Mouse (Mus musculus) liver, adult 2 months (tissue): ENCODE data around the gene Tubg2. TPM values are rescaled to one million over a fixed set of nuclear protein-coding genes. Genes with fewer than 3 reads are reported as not detected.

ENCODE experiments used
- DNase-seq: peaks from one replicate; pipeline ENCODE4 v3.0.0-alpha.2; 2011; ENCODE audit warnings: low read depth, low spot score; ENCODE audit errors: extremely low read depth
- H3K27ac ChIP-seq: fragments of 200-500 bp; replicated peaks from 2 replicates; pipeline ENCODE4 v1.5.1; 2012; ENCODE audit warnings: low read depth, mild to moderate bottlenecking, control low read depth, inconsistent platforms, low read length; ENCODE audit not compliant: insufficient read depth
- H3K27me3 ChIP-seq: fragments of 200-500 bp; 2 replicates; pipeline ENCODE4 v1.6.1; 2012; ENCODE audit warnings: mild to moderate bottlenecking, moderate library complexity, low read length, inconsistent platforms; ENCODE audit not compliant: control insufficient read depth, insufficient read depth
- H3K36me3 ChIP-seq: fragments of 200-500 bp; 2 replicates; pipeline ENCODE4 v1.6.1; 2012; ENCODE audit warnings: low read length, inconsistent platforms; ENCODE audit not compliant: control insufficient read depth, insufficient read depth
- H3K4me1 ChIP-seq: fragments of 200-500 bp; 2 replicates; pipeline ENCODE4 v1.6.1; 2011; ENCODE audit warnings: low read length; ENCODE audit not compliant: control insufficient read depth, insufficient read depth
- H3K4me3 ChIP-seq: fragments of 200-500 bp; 2 replicates; pipeline ENCODE4 v1.5.1; 2011; ENCODE audit warnings: low read depth, mild to moderate bottlenecking, control low read depth, low read length, moderate library complexity; ENCODE audit not compliant: insufficient read depth
- H3K79me2 ChIP-seq: fragments of 200-500 bp; 2 replicates; pipeline ENCODE4 v1.6.1; 2012; ENCODE audit warnings: inconsistent platforms, mild to moderate bottlenecking, low read length, moderate library complexity; ENCODE audit not compliant: control insufficient read depth, insufficient read depth
- H3K9ac ChIP-seq: fragments of 200-500 bp; 2 replicates; pipeline ENCODE4 v1.6.1; 2012; ENCODE audit warnings: low read depth, mild to moderate bottlenecking, control low read depth, inconsistent platforms, low read length
- CTCF ChIP-seq: fragments of 200-500 bp; IDR thresholded peaks from 2 replicates; pipeline ENCODE4 v1.5.1; 2011; ENCODE audit warnings: low read depth, low read length, control low read depth
- POLR2A ChIP-seq: fragments of 200-500 bp; IDR thresholded peaks from 2 replicates; pipeline ENCODE4 v1.6.1; 2011; ENCODE audit warnings: low read length, control low read depth; ENCODE audit not compliant: insufficient read depth; ENCODE audit errors: extremely low read depth
- WGBS: fragments of 180-500 bp; shearing (Covaris S2); methylation state at CpG from one replicate; pipeline ENCODE4 v1.1.7; 2018; 5-methylcytosine and 5-hydroxymethylcytosine counted together
- polyA plus RNA-seq: library from polyadenylated mRNA; depleted of rRNA; stranded (reverse); fragments of >200 nt; gene quantifications from 2 replicates; pipeline ENCODE4 v1.2.3, GENCODE M21; 2012; rRNA removed
- total RNA-seq: library from RNA; depleted of rRNA; stranded (reverse); fragments of >200 nt; gene quantifications from 2 replicates; pipeline ENCODE4 v1.2.3, GENCODE M21; 2014; rRNA removed

Tubg2 gene
- not detected in 2 replicates for total RNA-seq
- 0.10 and 0.17 TPM in 2 replicates for polyA plus RNA-seq

DNA sequence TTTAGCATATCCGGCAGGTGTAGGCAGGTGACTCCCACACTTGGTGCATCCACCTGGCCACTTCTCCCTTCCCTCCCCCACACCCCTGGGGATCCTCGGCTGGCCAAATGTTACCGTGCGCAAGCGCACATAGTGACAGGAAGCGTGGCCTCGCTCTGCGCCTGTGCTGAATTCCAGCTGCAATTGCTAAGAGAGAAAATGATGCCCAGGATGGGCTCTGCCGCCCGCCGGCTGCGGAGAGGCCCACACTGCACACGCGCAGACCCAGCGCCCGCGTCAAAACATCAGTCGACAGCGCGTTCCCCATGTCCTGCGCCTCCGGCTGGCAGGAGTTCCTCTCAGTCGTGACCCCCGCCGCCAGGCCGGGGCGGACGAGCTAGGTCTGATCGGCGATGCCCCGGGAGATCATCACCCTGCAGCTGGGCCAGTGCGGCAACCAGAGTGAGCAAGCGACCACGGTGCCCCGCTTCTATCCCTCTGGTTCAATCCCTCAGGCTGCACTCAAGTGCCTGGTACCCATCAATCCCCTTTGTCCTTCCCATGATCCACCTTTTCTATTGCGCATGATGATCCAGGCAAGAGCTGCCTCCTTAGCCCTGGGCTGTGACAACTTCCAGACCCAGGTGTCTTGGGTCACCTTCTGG is at the start of gene Tubg2:
Tubg2 (plus strand) TSS at position 180 of the 644 bp plus-strand sequence.
- Histone ChIP-seq H3K27ac (no peak within 1 kb of the TSS), H3K79me2 (no peaks in the 10 kb centered on the region), H3K9ac (peak within 1 kb of the TSS; percentile 24), H3K27me3 (no peaks in the 10 kb centered on the region), H3K36me3 (no peaks in the 10 kb centered on the region), H3K4me1 (no peaks in the 10 kb centered on the region), H3K4me3 (peak within 1 kb of the TSS; percentile 48; the same call in 1 of the 2 replicates)
- no peak for DNase-seq
- TF ChIP-seq CTCF (no peak), POLR2A (no peak)
- 8% methylated on average over 36 of the region's 36 CpGs for WGBS

DNA sequence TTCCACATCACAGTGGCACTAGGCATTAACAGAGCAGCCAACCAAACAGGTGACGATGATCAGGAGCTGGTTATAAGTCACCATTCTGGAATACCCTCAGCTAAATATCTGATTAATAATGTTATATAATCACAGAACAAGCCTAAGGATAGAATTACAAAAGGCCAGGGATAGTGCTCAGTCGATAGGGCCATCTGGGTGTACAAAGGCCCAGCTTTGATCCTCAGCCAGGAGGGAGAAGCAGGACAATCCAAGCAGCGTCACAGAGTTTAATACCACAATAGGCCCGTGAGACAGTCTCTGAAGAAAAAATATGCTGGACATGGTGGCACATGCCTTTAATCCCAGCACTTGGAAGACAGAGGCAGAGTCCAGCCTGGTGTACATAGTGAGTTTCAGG is 46.4 kb upstream of the Tubg2 start:
- no peak overlapping the region for H3K27ac ChIP-seq
- H3K4me1 ChIP-seq, result peaks cover 11% of the 10 kb centered on the region
- 21% methylated on average over 4 of the region's 4 CpGs for WGBS
- no peak overlapping the region for H3K9ac ChIP-seq
- H3K27me3 ChIP-seq, result no peaks in the 10 kb centered on the region
- TF ChIP-seq CTCF (no peak), POLR2A (no peak)
- H3K36me3 ChIP-seq, result peaks cover 18% of the 10 kb centered on the region
- peaks cover 31% of the 10 kb centered on the region; the same call in 1 of the 2 replicates for H3K79me2 ChIP-seq
- H3K4me3 ChIP-seq, result no peak overlapping the region
- DNase-seq, result peak; percentile 55

DNA sequence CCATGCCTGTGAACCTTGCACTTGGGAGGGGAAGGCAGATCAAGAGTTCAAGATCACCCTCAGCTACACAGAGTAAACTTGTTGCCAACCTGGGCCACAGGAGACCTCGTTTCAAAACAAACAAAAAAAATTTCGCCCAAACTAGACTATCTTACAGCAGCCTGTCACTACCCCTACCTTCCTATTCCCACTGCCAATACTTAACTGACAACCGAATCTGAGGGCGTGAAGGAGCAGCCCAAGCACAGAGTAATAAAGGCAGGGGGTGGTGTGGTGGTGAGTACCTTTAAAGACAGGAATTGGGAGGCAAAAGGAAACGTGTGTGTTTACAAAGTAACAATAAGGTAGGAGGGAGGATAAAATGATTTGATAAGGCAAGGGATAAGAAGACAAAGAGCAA is 45.0 kb upstream of the Tubg2 start:
- Histone ChIP-seq H3K4me3 (no peak overlapping the region), H3K79me2 (peaks cover 40% of the 10 kb centered on the region; the same call in 1 of the 2 replicates), H3K27ac (peak overlapping the region; percentile 20), H3K27me3 (no peaks in the 10 kb centered on the region), H3K36me3 (peaks cover 7% of the 10 kb centered on the region; the same call in 1 of the 2 replicates), H3K9ac (peak overlapping the region; percentile 30; the same call in 1 of the 2 replicates), H3K4me1 (peaks cover 12% of the 10 kb centered on the region)
- peak; percentile 74 for DNase-seq
- TF ChIP-seq POLR2A, result no peak
- no peak for TF ChIP-seq CTCF
- 24% methylated on average over 5 of the region's 5 CpGs for WGBS

DNA sequence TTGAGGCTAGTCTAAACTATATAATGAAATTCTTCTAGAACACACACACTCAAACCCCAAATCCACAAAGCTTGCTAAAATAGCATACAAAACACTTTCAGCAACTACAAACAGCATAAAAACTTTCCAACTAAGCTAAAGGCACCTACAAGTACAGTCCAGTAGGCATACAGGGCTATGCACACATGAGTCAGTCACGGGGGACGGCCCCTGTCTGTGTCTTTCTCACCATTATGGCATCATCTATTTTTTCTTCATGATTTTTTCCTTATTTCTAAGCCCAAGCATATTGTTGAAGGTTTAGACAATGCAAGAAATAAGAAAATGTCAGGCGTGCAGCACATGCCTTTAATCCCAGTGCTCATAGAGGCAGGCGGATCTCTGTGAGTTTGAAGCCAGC is 44.5 kb upstream of the Tubg2 start:
- Histone ChIP-seq H3K4me3 (no peak overlapping the region), H3K4me1 (peaks cover 13% of the 10 kb centered on the region), H3K27ac (no peak overlapping the region), H3K36me3 (peaks cover 5% of the 10 kb centered on the region; the same call in 1 of the 2 replicates), H3K27me3 (no peaks in the 10 kb centered on the region), H3K79me2 (peaks cover 43% of the 10 kb centered on the region; the same call in 1 of the 2 replicates), H3K9ac (no peak overlapping the region)
- 87% methylated on average over 4 of the region's 4 CpGs for WGBS
- no peak for DNase-seq
- TF ChIP-seq CTCF, result no peak
- TF ChIP-seq POLR2A, result no peak

GRCm38 (mm10) chr11:101112186-101112585 is 43.5 kb upstream of the Tubg2 start:
- Histone ChIP-seq H3K27ac (no peak overlapping the region), H3K4me3 (no peak overlapping the region), H3K9ac (no peak overlapping the region), H3K4me1 (peaks cover 13% of the 10 kb centered on the region), H3K27me3 (no peaks in the 10 kb centered on the region), H3K36me3 (peaks cover 5% of the 10 kb centered on the region; the same call in 1 of the 2 replicates), H3K79me2 (peaks cover 46% of the 10 kb centered on the region; the same call in 1 of the 2 replicates)
- no peak for DNase-seq
- 92% methylated on average over 3 of the region's 3 CpGs for WGBS
- TF ChIP-seq CTCF (no peak), POLR2A (no peak)

DNA sequence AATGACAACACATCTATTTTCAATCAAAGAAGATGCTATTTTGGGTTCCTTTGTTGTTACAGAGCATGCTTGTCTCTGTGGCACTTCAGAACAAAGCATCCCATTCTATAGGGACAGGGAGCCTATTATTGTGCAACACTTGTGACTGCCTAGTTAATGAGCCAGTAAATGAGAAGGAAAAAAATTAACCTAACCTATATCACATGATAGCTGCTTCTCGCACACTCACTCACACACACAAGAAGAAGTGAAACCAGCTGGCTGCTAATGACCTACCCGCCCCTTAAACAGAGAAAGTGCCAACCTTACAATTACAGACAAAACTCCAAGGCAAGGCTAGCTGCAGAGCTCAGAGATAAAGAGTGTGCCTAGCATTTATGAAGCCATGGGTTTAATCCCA is 40.1 kb upstream of the Tubg2 start:
- 61% methylated on average over 2 of the region's 2 CpGs for WGBS
- H3K4me3 ChIP-seq, result no peak overlapping the region
- no peak overlapping the region for H3K27ac ChIP-seq
- H3K9ac ChIP-seq, result no peak overlapping the region
- H3K79me2 ChIP-seq, result peaks cover 44% of the 10 kb centered on the region
- peaks cover 15% of the 10 kb centered on the region for H3K4me1 ChIP-seq
- no peaks in the 10 kb centered on the region for H3K27me3 ChIP-seq
- H3K36me3 ChIP-seq, result peaks cover 5% of the 10 kb centered on the region; the same call in 1 of the 2 replicates
- DNase-seq, result no peak
- TF ChIP-seq POLR2A (no peak), CTCF (no peak)
